Mouse (Mus musculus): ENCODE measurements around the gene Pfdn5. TPM values are rescaled to one million over a fixed set of nuclear protein-coding genes. Genes with fewer than 3 reads are reported as not detected.
"Not testable (repeated sequence)": the region's sequence is repeated elsewhere in the genome, so short reads cannot be mapped to it uniquely, and the experiment has no call there.

Pfdn5 gene
- total RNA-seq, 1 experiment: 201 TPM

DNA sequence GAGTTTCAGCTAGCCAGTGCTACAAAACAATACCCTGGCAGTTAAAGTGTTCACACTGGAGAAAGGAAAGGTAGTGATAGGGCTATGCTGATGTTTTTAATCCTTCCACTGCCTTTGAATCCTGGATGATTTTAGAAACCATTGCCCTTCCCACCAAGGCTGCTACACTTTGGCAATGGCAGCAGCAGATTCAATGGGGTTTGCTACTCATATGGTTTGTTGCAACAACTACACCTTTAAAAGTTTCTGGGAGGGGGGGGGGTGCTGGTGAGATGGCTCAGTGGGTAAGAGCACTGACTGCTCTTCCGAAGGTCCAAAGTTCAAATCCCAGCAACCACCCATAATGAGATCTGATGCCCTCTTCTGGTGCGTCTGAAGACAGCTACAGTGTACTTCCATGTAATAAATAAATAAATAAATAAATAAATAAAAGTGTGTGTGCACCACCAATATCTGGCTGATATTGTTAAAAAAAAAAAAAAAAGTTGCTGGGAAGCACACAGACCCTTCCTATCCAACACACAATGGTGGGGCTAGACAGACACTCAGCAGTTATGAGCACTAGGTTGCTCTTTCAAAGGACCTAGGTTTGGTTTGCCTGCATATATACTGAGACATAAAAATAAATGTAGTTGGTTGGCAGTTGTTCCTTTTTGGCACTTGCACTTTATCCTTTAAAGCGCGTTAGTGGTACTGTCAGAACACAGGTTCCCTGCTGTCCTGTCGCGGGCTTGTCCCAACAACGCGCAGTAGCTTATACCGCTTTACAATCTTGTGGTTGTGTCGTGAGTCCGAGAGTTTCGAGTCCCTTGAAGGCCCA, 1.1 kb upstream of the Pfdn5 start:
- Histone ChIP-seq H3K9ac (ENCODE audit: insufficient read depth, low read depth, low read length, poor library complexity, severe bottlenecking) (peak overlapping the region; percentile 13; the same call in 1 of the 2 replicates), H3K4me3 (ENCODE audit: insufficient read depth in 1 of 2, low read depth in 1 of 2, low read length in 2 of 2, poor library complexity in 1 of 2, severe bottlenecking in 1 of 2) (peak overlapping the region; percentile 44 to 89), H3K9me3 (ENCODE audit: control insufficient read depth, insufficient read depth, low read depth, low read length) (no peaks in the 10 kb centered on the region), H3K4me1 (ENCODE audit: control insufficient read depth in 2 of 2, insufficient read depth in 2 of 2, low read length in 2 of 2, poor library complexity in 1 of 2) (peaks cover 1 to 2% of the 10 kb centered on the region in 2 experiments; a peak in 1 of 4 replicates), H3K36me3 (ENCODE audit: control insufficient read depth, insufficient read depth, low read length, poor library complexity, severe bottlenecking) (peaks cover 30% of the 10 kb centered on the region), H3K27ac (ENCODE audit: insufficient read depth, low read depth, low read length, poor library complexity, severe bottlenecking) (no peak overlapping the region)
- TF ChIP-seq HCFC1 (IDR thresholded peaks at IDR 0.05; ENCODE audit: borderline replicate concordance, insufficient read depth, low read length) (no peak), ZNF384 (IDR thresholded peaks at IDR 0.05; ENCODE audit: low read depth, low read length) (no peak), MAFK (IDR thresholded peaks at IDR 0.05; ENCODE audit: insufficient read depth, low read depth, low read length) (no peak), CHD2 (IDR thresholded peaks at IDR 0.05; ENCODE audit: low read depth, low read length) (no peak), ZC3H11A (IDR thresholded peaks at IDR 0.05; ENCODE audit: borderline replicate concordance, low read depth, low read length) (no peak)
- DNase-seq (ENCODE audit: low read depth, low spot score): no peak
- in situ Hi-C loops (cut with MboI; ENCODE audit: low sequenced_read_pairs in 2 of 2, unreplicated experiment in 2 of 2): no loop called here

DNA sequence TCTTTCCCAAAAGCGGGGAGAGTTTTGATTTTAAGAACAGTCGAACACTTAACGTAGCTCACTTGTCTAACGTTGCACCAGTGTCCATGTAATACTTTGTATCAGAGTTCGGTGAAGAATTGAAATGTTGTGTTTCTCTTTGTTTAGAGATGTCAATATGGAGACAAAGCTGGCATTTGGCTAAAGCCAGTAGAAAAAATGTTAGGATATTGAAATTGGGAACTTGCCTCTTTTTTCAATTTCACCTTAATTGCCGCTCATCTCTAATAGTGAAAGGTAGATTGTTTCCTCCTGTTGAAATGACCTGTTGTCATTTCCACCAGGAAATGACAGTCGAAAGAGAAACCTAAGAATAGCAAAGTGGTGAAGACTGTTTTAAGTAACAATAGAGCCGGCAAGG, 976 bp downstream of the Pfdn5 start:
- peak overlapping the region; percentile 82 to 97 for H3K4me3 ChIP-seq (ENCODE audit: insufficient read depth in 1 of 2, low read depth in 1 of 2, low read length in 2 of 2, poor library complexity in 1 of 2, severe bottlenecking in 1 of 2)
- in situ Hi-C loops (cut with MboI; ENCODE audit: low sequenced_read_pairs in 2 of 2, unreplicated experiment in 2 of 2): no loop called here
- H3K9ac ChIP-seq (ENCODE audit: insufficient read depth, low read depth, low read length, poor library complexity, severe bottlenecking): peak overlapping the region; percentile 79; the same call in 1 of the 2 replicates
- H3K4me1 ChIP-seq (ENCODE audit: control insufficient read depth in 2 of 2, insufficient read depth in 2 of 2, low read length in 2 of 2, poor library complexity in 1 of 2): peaks cover 1 to 2% of the 10 kb centered on the region in 2 experiments; a peak in 1 of 4 replicates
- TF ChIP-seq HCFC1 (IDR thresholded peaks at IDR 0.05; ENCODE audit: borderline replicate concordance, insufficient read depth, low read length) (no peak), MAFK (IDR thresholded peaks at IDR 0.05; ENCODE audit: insufficient read depth, low read depth, low read length) (no peak), ZC3H11A (IDR thresholded peaks at IDR 0.05; ENCODE audit: borderline replicate concordance, low read depth, low read length) (no peak), CHD2 (IDR thresholded peaks at IDR 0.05; ENCODE audit: low read depth, low read length) (no peak), ZNF384 (IDR thresholded peaks at IDR 0.05; ENCODE audit: low read depth, low read length) (no peak)
- H3K27ac ChIP-seq (ENCODE audit: insufficient read depth, low read depth, low read length, poor library complexity, severe bottlenecking): no peak overlapping the region
- no peaks in the 10 kb centered on the region for H3K9me3 ChIP-seq (ENCODE audit: control insufficient read depth, insufficient read depth, low read depth, low read length)
- H3K36me3 ChIP-seq (ENCODE audit: control insufficient read depth, insufficient read depth, low read length, poor library complexity, severe bottlenecking): peaks cover 27% of the 10 kb centered on the region
- DNase-seq (ENCODE audit: low read depth, low spot score): no peak

DNA sequence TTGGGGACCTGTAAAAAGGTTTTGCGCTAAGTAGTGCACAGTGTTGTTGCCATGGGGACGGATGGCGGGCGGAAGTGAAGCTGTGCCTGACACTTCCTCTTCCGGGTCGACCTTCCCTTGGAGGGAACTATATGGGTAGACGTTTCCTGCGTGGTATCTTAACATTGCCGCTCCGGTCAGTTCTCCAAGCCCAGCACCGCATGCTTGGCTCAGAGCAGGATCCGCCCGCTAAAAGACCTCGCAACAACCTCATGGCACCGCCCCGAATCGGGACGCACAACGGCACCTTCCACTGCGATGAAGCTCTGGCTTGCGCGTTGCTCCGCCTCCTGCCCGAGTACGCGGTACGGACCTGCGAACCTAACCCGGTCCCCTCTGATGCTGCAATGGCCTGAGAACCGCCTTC, 5.7 kb downstream of the Pfdn5 start, which contains the start of gene Myg1:
TSS of gene Myg1 (plus strand) at position 100 of the 406 bp plus-strand sequence.
- Histone ChIP-seq H3K9ac (ENCODE audit: insufficient read depth, low read depth, low read length, poor library complexity, severe bottlenecking) (peak within 1 kb of the TSS; percentile 94), H3K4me1 (ENCODE audit: control insufficient read depth in 2 of 2, insufficient read depth in 2 of 2, low read length in 2 of 2, poor library complexity in 1 of 2) (peaks cover 0 to 2% of the 10 kb centered on the region in 2 experiments; a peak in 1 of 4 replicates), H3K27ac (ENCODE audit: insufficient read depth, low read depth, low read length, poor library complexity, severe bottlenecking) (no peak within 1 kb of the TSS), H3K9me3 (ENCODE audit: control insufficient read depth, insufficient read depth, low read depth, low read length) (no peaks in the 10 kb centered on the region), H3K36me3 (ENCODE audit: control insufficient read depth, insufficient read depth, low read length, poor library complexity, severe bottlenecking) (peaks cover 19% of the 10 kb centered on the region), H3K4me3 (ENCODE audit: insufficient read depth in 1 of 2, low read depth in 1 of 2, low read length in 2 of 2, poor library complexity in 1 of 2, severe bottlenecking in 1 of 2) (peak within 1 kb of the TSS; percentile 84 to 96)
- DNase-seq (ENCODE audit: low read depth, low spot score): peak; percentile 79
- TF ChIP-seq HCFC1 (IDR thresholded peaks at IDR 0.05; ENCODE audit: borderline replicate concordance, insufficient read depth, low read length): peak; percentile 77
- no peak for TF ChIP-seq ZC3H11A (IDR thresholded peaks at IDR 0.05; ENCODE audit: borderline replicate concordance, low read depth, low read length)
- peak; percentile 68 for TF ChIP-seq CHD2 (IDR thresholded peaks at IDR 0.05; ENCODE audit: low read depth, low read length)
- TF ChIP-seq MAFK (IDR thresholded peaks at IDR 0.05; ENCODE audit: insufficient read depth, low read depth, low read length): no peak
- TF ChIP-seq ZNF384 (IDR thresholded peaks at IDR 0.05; ENCODE audit: low read depth, low read length): no peak
- in situ Hi-C loops (cut with MboI; ENCODE audit: low sequenced_read_pairs in 2 of 2, unreplicated experiment in 2 of 2): no loop called here

DNA sequence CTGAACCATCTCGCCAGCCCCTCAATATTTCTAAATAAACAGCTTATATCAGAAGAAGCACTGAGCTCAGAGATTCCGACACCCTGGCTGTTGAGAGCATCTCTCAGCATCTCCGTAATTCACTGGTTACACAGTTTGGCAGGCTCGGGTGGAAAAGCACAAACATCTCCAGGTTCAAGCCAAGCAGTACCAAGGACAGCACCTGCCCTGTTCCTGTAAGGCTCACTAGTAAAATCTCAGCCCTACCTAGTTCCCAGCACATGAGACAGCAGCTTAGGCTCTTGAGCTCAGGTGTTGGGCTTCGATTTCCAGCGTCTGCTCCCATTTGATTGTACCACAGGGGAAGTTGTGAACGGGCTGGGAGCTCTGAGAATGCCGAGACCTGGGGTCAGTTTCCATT, 9.3 kb downstream of the Pfdn5 start:
- no peak for DNase-seq (ENCODE audit: low read depth, low spot score)
- no peak overlapping the region for H3K27ac ChIP-seq (ENCODE audit: insufficient read depth, low read depth, low read length, poor library complexity, severe bottlenecking)
- H3K4me1 ChIP-seq (ENCODE audit: control insufficient read depth in 2 of 2, insufficient read depth in 2 of 2, low read length in 2 of 2, poor library complexity in 1 of 2): no peaks in the 10 kb centered on the region
- H3K4me3 ChIP-seq (ENCODE audit: insufficient read depth in 1 of 2, low read depth in 1 of 2, low read length in 2 of 2, poor library complexity in 1 of 2, severe bottlenecking in 1 of 2): no peak overlapping the region
- no peak for TF ChIP-seq ZC3H11A (IDR thresholded peaks at IDR 0.05; ENCODE audit: borderline replicate concordance, low read depth, low read length)
- TF ChIP-seq MAFK (IDR thresholded peaks at IDR 0.05; ENCODE audit: insufficient read depth, low read depth, low read length): no peak
- no peak for TF ChIP-seq ZNF384 (IDR thresholded peaks at IDR 0.05; ENCODE audit: low read depth, low read length)
- no peak for TF ChIP-seq CHD2 (IDR thresholded peaks at IDR 0.05; ENCODE audit: low read depth, low read length)
- no peak for TF ChIP-seq HCFC1 (IDR thresholded peaks at IDR 0.05; ENCODE audit: borderline replicate concordance, insufficient read depth, low read length)
- no peaks in the 10 kb centered on the region for H3K9me3 ChIP-seq (ENCODE audit: control insufficient read depth, insufficient read depth, low read depth, low read length)
- in situ Hi-C loops (cut with MboI; ENCODE audit: low sequenced_read_pairs in 2 of 2, unreplicated experiment in 2 of 2): no loop called here
- H3K36me3 ChIP-seq (ENCODE audit: control insufficient read depth, insufficient read depth, low read length, poor library complexity, severe bottlenecking): peaks cover 49% of the 10 kb centered on the region
- no peak overlapping the region for H3K9ac ChIP-seq (ENCODE audit: insufficient read depth, low read depth, low read length, poor library complexity, severe bottlenecking)

DNA sequence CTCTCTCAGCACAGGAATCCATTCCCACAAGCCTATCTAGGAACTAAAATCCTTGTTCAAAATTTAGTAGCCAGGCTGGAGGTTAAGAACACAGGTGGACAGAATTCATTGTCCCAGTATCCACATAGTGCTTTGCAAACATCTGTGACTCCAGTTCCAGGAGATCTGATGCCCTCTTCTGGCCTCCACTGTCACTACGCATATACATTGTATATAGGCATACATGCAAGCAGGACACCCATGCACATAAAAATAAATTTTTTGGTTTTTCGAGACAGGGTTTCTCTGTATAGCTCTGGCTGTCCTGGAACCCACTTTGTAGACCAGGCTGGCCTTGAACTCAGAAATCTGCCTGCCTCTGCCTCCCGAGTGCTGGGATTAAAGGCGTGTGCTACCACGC, 10.0 kb downstream of the Pfdn5 start:
- H3K4me3 ChIP-seq (ENCODE audit: insufficient read depth in 1 of 2, low read depth in 1 of 2, low read length in 2 of 2, poor library complexity in 1 of 2, severe bottlenecking in 1 of 2); H3K27ac ChIP-seq (ENCODE audit: insufficient read depth, low read depth, low read length, poor library complexity, severe bottlenecking); H3K9me3 ChIP-seq (ENCODE audit: control insufficient read depth, insufficient read depth, low read depth, low read length); DNase-seq (ENCODE audit: low read depth, low spot score); H3K9ac ChIP-seq (ENCODE audit: insufficient read depth, low read depth, low read length, poor library complexity, severe bottlenecking); H3K4me1 ChIP-seq (ENCODE audit: control insufficient read depth in 2 of 2, insufficient read depth in 2 of 2, low read length in 2 of 2, poor library complexity in 1 of 2); in situ Hi-C loops (cut with MboI; ENCODE audit: low sequenced_read_pairs in 2 of 2, unreplicated experiment in 2 of 2): not testable (repeated sequence)
- H3K36me3 ChIP-seq (ENCODE audit: control insufficient read depth, insufficient read depth, low read length, poor library complexity, severe bottlenecking): peaks cover 51% of the 10 kb centered on the region

Measured in ES-E14 (cell line).